ENCODE assay signal across 20 mouse cellular contexts in genomic region chr3:35922522-35922921, GRCm38 (mm10). TPM values are rescaled to one million over a fixed set of nuclear protein-coding genes. Genes with fewer than 3 reads are reported as not detected.
A peak's percentile ranks its signal among the peaks of the same experiment; 100 is the strongest.
DNase-seq lines count a peak whose midpoint lies in the region; ATAC-seq lines count a peak whose summit lies in the region.
"Had no signal": no experiment of that assay in that cellular context is flagged by ENCODE, and none has a peak within 500 bp of the region (broad histone marks: within the 10 kb centered on the region; RNA-seq: fewer than 3 reads in every experiment).

No protein-coding gene starts in this region.

- no peaks in the 10 kb centered on the region for H3K9me3 ChIP-seq in heart, embryonic 13.5 days
- H3K9me3 ChIP-seq in heart, embryonic 12.5 days (replicated peaks) = no peaks in the 10 kb centered on the region
- no peaks in the 10 kb centered on the region for H3K9me3 ChIP-seq in liver, embryonic 16.5 days (replicated peaks; ENCODE audit: control insufficient read depth, low read length)
- H3K9me3 ChIP-seq: embryonic facial prominence, embryonic 10.5 days; neural tube, embryonic 15.5 days had no signal

- H3K27ac ChIP-seq in heart, embryonic 13.5 days (replicated peaks) = no peak overlapping the region
- no peak overlapping the region for H3K27ac ChIP-seq in heart, embryonic 12.5 days (ENCODE audit: poor library complexity, severe bottlenecking)
- H3K27ac ChIP-seq in liver, embryonic 16.5 days (ENCODE audit: low read length) = peak overlapping the region; percentile 96
- H3K27ac ChIP-seq: embryonic facial prominence, embryonic 10.5 days; neural tube, embryonic 15.5 days had no signal

- 0 out of 2 replicates have a peak overlapping the region, but pooled peaks have one; percentile 25 for H3K4me2 ChIP-seq in heart, embryonic 13.5 days
- no peak overlapping the region for H3K4me2 ChIP-seq in heart, embryonic 12.5 days
- peak overlapping the region; percentile 67 for H3K4me2 ChIP-seq in liver, embryonic 16.5 days (ENCODE audit: low read depth, low read length)
- H3K4me2 ChIP-seq: neural tube, embryonic 15.5 days had no signal

- no peak overlapping the region for H3K9ac ChIP-seq in heart, embryonic 13.5 days
- no peak overlapping the region for H3K9ac ChIP-seq in heart, embryonic 12.5 days
- H3K9ac ChIP-seq in liver, embryonic 16.5 days (ENCODE audit: low read depth, low read length) = peak overlapping the region; percentile 39; the same call in 1 of the 2 replicates
- H3K9ac ChIP-seq: neural tube, embryonic 15.5 days had no signal

- H3K27me3 ChIP-seq in heart, embryonic 13.5 days (replicated peaks) = no peaks in the 10 kb centered on the region
- H3K27me3 ChIP-seq in heart, embryonic 12.5 days (replicated peaks) = no peaks in the 10 kb centered on the region
- no peaks in the 10 kb centered on the region for H3K27me3 ChIP-seq in liver, embryonic 16.5 days (ENCODE audit: control insufficient read depth, insufficient read depth, low read depth, low read length)
- H3K27me3 ChIP-seq: neural tube, embryonic 15.5 days had no signal

- no peak overlapping the region for H3K4me3 ChIP-seq in heart, embryonic 13.5 days
- no peak overlapping the region for H3K4me3 ChIP-seq in heart, embryonic 12.5 days
- 0 out of 2 replicates have a peak overlapping the region, but pooled peaks have one; percentile 3 for H3K4me3 ChIP-seq in liver, embryonic 16.5 days (ENCODE audit: low read depth, low read length)
- H3K4me3 ChIP-seq: embryonic facial prominence, embryonic 10.5 days; neural tube, embryonic 15.5 days had no signal

- H3K36me3 ChIP-seq in heart, embryonic 13.5 days = peaks cover 12% of the 10 kb centered on the region
- peaks cover 8% of the 10 kb centered on the region for H3K36me3 ChIP-seq in heart, embryonic 12.5 days
- H3K36me3 ChIP-seq in liver, embryonic 16.5 days (ENCODE audit: control insufficient read depth, insufficient read depth) = peaks cover 4% of the 10 kb centered on the region; the same call in 1 of the 2 replicates
- H3K36me3 ChIP-seq: neural tube, embryonic 15.5 days had no signal

- WGBS in heart, embryonic 13.5 days = 66% methylated on average over 4 of the region's 4 CpGs
- 71% methylated on average over 4 of the region's 4 CpGs for WGBS in heart, embryonic 12.5 days
- WGBS in liver, embryonic 16.5 days (ENCODE audit: insufficient replicate concordance) = 44% methylated on average over 4 of the region's 4 CpGs

- no peak for ATAC-seq in heart, embryonic 13.5 days (ENCODE audit: extremely low read depth, insufficient number of reproducible peaks, low FRiP score, low TSS enrichment)
- ATAC-seq in heart, embryonic 12.5 days (ENCODE audit: insufficient number of reproducible peaks, low FRiP score) = no peak
- peak; percentile 38 for ATAC-seq in CD4-positive, CD25-positive, alpha-beta regulatory T cell, adult 4 months
- ATAC-seq in inflammation-experienced regulatory T-cells, adult 6 months = peak; percentile 57
- no peak for ATAC-seq in liver, embryonic 16.5 days (ENCODE audit: low read depth)
- ATAC-seq: forebrain, embryonic 14.5 days; midbrain, embryonic 16.5 days had no signal

- H3K4me1 ChIP-seq in heart, embryonic 13.5 days = peaks cover 57% of the 10 kb centered on the region
- peaks cover 40% of the 10 kb centered on the region for H3K4me1 ChIP-seq in heart, embryonic 12.5 days (replicated peaks)
- peaks cover 52% of the 10 kb centered on the region for H3K4me1 ChIP-seq in liver, embryonic 16.5 days (ENCODE audit: control insufficient read depth, low read depth, low read length)

- no peak for DNase-seq in cerebellum, adult 9-11 months
- DNase-seq in lung, postnatal 25 days (ENCODE audit: low spot score) = no peak
- no peak for DNase-seq in cerebellum, adult 18-20 months
- DNase-seq: cerebellum, adult 8-10 months; gastrocnemius, postnatal 10 days; heart, adult 18-20 months; kidney, adult 8-10 months; kidney, postnatal 25 days; left cerebral cortex, postnatal 4 days; lung, postnatal 14 days; spleen, adult 18-20 months had no signal

RNA-seq across cellular contexts. Expression of gene Dcun1d1, which starts 14.7 kb away (rescaled TPM):
- 69.9 and 75.0 TPM in 2 replicates for polyA plus RNA-seq in heart, embryonic 13.5 days (2015; fragmentation: Nextera tagmentation; extraction: Ambion mirVana)
- 80.5 and 82.6 TPM in 2 replicates for polyA plus RNA-seq in heart, embryonic 12.5 days (2016; fragmentation: Nextera tagmentation; extraction: Ambion mirVana)
- 100 to 1,000 TPM in 1 of 2 experiments, 10 to 100 TPM in 1; 95.9 to 129 TPM for polyA plus RNA-seq in CD4-positive, CD25-positive, alpha-beta regulatory T cell, adult 4 months (2017; shearing (Covaris generic))
- polyA plus RNA-seq in inflammation-experienced regulatory T-cells, adult 6 months (2017; shearing (Covaris generic)) = 100 to 1,000 TPM; 111 to 129 (median 126) TPM
- polyA plus RNA-seq in liver, embryonic 16.5 days (2015; fragmentation: Nextera tagmentation; extraction: Ambion mirVana) = 82.0 and 86.8 TPM in 2 replicates

Comparison
In these comparisons a context has a peak if more than half of its experiments do, and no peak if none do; other contexts are left out.
1. ATAC-seq: peak in CD4-positive, CD25-positive, alpha-beta regulatory T cell, adult 4 months (single experiment) and inflammation-experienced regulatory T-cells, adult 6 months (single experiment); none in heart, embryonic 13.5 days (single experiment), heart, embryonic 12.5 days (single experiment) and liver, embryonic 16.5 days (single experiment).